In the genomic region with DNA sequence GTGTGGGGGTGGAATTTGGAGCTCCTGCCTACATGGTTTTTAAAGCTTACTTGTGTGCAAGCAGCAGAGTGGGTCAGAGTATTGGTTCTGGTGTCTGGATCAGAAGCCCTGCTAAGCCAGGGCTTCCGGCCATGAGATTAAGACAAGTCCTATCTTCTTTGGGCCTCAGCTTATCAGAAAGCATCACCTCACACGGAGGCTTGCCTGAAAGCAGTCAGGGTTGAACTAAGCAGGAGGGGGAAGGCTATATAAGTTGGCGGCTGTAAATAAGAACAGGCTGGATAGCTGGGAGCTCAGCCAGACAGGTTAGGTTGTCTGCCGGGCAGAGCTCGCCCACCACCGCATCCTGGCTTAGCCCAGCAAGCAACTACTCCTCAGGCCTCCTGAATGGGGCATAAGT, we compare ENCODE assay signal across 19 mouse cellular contexts.
"Had no signal": no experiment of that assay in that cellular context is flagged by ENCODE, and none has a peak within 500 bp of the region (broad histone marks: within the 10 kb centered on the region; RNA-seq: fewer than 3 reads in every experiment).

No protein-coding gene starts in this region.

- H3K9me3 ChIP-seq: limb, embryonic 10.5 days; limb, embryonic 13.5 days; liver, embryonic 15.5 days; midbrain, embryonic 10.5 days; midbrain, embryonic 13.5 days; neural tube, embryonic 13.5 days had no signal

- H3K4me3 ChIP-seq: layer of hippocampus, adult 2 months; limb, embryonic 10.5 days; limb, embryonic 13.5 days; liver, embryonic 15.5 days; midbrain, embryonic 10.5 days; midbrain, embryonic 13.5 days; myocyte; neural tube, embryonic 13.5 days had no signal

- ATAC-seq: midbrain, embryonic 13.5 days; midbrain, embryonic 16.5 days had no signal

- H3K36me3 ChIP-seq: limb, embryonic 10.5 days; limb, embryonic 13.5 days; liver, embryonic 15.5 days; midbrain, embryonic 10.5 days; midbrain, embryonic 13.5 days; neural tube, embryonic 13.5 days had no signal

- DNase-seq: kidney, adult 2 months; kidney, postnatal 25 days; layer of hippocampus, adult 9-11 months; lung, adult 2 months; lung, postnatal 14 days; lung, postnatal 4 days; retina, postnatal 1 day; thymus, adult 18-20 months; thymus, postnatal 36 days had no signal

- H3K9ac ChIP-seq: limb, embryonic 13.5 days; liver, embryonic 15.5 days; midbrain, embryonic 13.5 days; neural tube, embryonic 13.5 days had no signal

- H3K4me2 ChIP-seq: limb, embryonic 13.5 days; liver, embryonic 15.5 days; midbrain, embryonic 13.5 days; neural tube, embryonic 13.5 days had no signal

- H3K27ac ChIP-seq: kidney, postnatal 0 days; layer of hippocampus, adult 2 months; limb, embryonic 10.5 days; limb, embryonic 13.5 days; liver, embryonic 15.5 days; midbrain, embryonic 10.5 days; midbrain, embryonic 13.5 days; neural tube, embryonic 13.5 days had no signal
